Mouse (Mus musculus) cerebellum, adult (tissue): Measurements from ENCODE around the gene Gm37240.

ENCODE experiments used
- ATAC-seq: cut with Nextera tagmentation; 2 replicates; pipeline ENCODE4 v1.9.2; 2017; ENCODE audit warnings: mild to moderate bottlenecking, moderate library complexity, mixed read lengths; ENCODE audit not compliant: insufficient number of reproducible peaks, low FRiP score, low TSS enrichment

The Gm37240 gene

GRCm38 (mm10) chr3:85530601-85531161 is 356.6 kb downstream of the Gm37240 start:
- ATAC-seq = no peak

GRCm38 (mm10) chr3:85521311-85521907 is 365.9 kb downstream of the Gm37240 start:
- ATAC-seq = no peak

GRCm38 (mm10) chr3:85518668-85519067 is 368.6 kb downstream of the Gm37240 start:
- ATAC-seq = peak; percentile 77

- ATAC-seq = no peak
Observed at GRCm38 (mm10) chr3:85518072-85518471, 369.2 kb downstream of the Gm37240 start.

GRCm38 (mm10) chr3:85516739-85517396 is 370.4 kb downstream of the Gm37240 start:
- ATAC-seq = no peak

DNA sequence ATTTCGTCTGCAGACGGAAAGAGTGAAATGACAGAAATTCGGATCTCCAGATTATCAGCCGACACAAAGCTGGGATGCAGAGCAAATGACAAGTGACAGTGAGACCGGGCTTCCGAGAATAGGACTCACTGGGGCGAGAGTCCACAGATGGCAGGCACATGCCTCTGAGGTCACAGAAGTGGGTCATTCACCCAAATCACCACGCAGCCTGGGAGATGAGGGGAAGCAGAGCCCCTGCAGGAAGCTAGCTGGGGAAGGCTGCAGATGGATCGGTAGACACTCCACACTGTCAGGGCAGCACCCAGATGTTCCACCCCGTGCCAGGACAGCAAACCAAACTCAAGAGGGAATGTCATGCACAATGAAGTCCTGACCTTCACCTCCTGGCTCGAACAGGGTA is 372.6 kb downstream of the Gm37240 start:
- ATAC-seq = no peak; the same call in 1 of the 2 replicates

DNA sequence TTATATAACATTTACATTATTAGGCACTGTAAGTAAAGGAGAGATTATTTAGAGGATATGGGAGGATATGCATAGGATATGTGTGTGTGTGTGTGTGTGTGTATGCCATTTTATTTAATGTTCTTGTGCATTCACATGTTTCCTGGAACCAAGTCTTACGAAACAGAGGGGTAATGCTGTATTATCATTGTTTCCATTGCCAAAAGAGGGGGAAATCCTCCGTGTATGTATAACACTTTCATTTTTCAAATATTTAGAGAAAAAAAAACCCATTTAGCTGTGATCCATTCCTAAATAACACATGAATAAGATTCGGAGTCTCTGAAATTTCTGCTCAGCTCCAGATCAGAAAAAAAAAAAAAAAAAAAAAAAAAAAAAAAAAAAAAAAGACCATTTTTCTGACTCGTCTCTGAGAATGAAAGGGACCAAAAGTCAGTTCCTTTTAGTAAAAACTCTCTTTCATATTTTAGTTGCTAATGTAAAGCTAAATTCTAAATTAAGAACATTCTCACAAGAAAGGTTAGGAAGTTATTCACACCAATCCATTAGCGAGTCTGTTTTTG is 378.5 kb downstream of the Gm37240 start:
- no peak for ATAC-seq

DNA sequence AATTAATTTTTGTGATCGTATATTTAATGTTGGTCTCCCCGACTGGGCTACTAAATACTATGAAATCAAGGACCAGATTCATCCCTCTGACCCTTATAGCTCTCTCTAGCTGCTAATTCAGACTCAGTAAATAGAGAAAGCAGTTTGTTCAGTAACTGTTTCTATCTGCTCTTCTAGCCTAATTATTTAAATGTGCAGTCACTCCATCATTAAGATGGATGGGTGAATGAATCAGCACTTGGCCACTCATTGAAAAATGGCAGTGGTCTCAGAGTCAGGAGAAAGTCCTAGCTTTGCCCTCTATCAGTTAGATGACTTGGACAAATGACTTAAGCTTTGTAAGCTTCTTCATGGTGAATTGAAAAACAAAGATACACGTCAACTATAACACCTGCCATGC is 387.2 kb downstream of the Gm37240 start:
- ATAC-seq = no peak

DNA sequence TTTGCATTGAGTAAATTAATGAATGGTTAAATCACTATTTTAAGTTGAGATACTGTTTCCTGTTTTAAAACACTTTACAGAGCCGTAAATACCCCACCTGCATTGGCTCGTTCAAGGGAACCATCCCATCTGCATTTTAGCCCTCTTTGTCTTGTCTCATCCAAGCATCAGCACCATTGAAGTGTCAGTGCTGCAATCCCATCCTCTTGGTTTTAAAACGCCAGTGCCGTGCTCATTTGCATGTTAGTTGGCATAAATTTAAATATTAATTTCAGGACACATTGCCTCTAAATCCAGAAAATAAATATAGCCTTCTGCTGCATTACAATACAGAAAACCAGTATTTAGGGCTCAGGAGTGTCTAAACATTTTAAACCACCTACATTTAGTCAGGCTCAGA is 391.2 kb downstream of the Gm37240 start:
- ATAC-seq = no peak

GRCm38 (mm10) chr3:85493796-85494195 is 393.5 kb downstream of the Gm37240 start:
- no peak for ATAC-seq

DNA sequence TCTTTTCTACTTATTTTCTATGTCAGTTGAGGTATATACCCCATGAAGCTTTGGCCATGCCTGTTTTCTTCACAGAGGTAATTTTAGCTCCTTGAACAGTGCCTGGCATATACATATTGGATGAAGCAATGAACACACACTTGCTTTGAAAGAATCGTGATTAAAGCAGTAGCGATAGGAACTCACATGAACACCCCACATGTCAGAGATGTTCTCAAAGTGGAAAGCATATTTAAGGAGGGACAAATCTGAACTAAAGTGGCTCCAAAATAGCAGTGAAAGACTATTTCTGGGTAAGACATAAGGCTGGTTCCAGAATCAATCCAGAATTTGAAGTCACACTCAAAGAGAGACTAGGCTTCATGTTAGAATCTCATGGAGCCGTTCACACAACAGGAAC is 397.1 kb downstream of the Gm37240 start:
- ATAC-seq = no peak

GRCm38 (mm10) chr3:85487379-85487778 is 399.9 kb downstream of the Gm37240 start:
- ATAC-seq = no peak

GRCm38 (mm10) chr3:85485536-85486190 is 401.7 kb downstream of the Gm37240 start:
- ATAC-seq = peak; percentile 94

DNA sequence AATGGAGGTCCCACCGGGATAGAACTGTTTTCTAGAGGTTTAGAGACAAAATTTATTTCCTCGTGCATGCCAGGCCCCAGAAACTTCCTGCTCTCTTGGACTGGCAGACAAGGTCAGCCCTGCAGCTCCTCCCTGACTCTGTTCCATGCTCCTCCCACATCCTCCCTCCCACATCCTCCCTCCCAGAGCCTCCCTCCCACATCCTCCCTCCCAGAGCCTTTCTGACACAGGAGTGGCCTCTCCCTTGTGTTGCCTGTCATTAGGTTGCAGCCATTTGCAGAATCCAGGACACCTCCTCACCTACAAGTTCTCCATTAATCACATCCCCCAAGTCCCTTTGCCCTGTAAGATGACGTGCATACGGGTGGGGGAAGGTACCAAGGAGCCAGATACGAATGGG is 404.7 kb downstream of the Gm37240 start:
- ATAC-seq = no peak

- no peak for ATAC-seq
Observed at GRCm38 (mm10) chr3:85480638-85481037, 406.7 kb downstream of the Gm37240 start.

DNA sequence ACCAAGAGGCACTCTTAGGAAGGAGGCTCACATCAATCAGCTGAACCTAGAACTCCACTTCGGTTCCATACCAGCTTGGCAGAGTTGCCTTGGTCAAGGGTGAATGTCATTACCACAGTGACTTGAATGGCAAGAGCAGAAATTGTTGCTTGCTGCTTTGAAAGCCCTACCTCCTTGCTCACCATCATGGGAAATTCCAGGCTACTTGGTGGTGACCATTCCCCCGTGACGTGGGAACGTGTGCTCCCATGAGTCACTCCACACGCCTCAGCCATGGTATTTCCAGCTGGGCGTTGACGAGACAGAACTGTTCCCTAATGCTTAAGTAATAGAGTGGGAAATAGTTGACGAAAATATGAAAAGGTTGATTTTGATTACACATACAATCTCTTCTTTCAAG is 408.6 kb downstream of the Gm37240 start:
- no peak for ATAC-seq

DNA sequence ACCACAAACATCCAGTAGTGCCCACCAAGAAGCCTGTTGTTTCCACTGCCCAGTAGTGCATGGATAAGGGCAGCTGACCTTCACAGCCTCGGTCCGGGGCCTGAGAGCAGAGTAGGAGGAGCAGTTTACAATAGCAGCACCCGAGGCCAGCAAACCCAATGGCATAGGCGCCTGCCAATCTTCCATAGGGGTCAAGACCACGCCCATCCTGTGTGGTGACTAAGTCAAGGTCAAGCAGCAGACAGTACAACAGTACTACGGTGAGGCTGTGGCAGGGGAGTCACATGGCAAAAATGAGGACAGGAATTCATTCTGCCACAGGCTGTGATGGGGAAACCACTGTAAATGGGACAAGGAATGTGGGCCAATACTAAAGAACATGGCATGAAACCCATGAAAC is 417.6 kb downstream of the Gm37240 start:
- no peak for ATAC-seq

DNA sequence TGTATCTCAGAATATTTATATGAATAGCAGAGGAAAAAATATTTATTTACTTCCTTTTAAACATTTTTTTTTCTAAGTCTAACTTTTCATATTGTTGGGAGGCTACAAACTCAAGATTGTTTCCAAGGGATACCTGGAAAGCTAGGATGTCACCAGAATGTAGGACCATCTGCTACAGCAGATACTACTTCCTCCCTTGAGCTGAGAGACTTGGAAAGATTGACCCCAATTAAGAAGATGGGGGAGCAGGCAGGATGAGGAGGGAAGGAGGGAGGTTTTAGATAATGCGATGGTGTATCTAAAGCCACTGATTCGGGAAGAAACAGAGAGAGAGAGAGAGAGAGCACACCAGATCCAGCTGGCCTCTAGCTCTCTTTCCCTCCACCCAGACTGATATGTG is 418.3 kb downstream of the Gm37240 start:
- peak; percentile 51; the same call in 1 of the 2 replicates for ATAC-seq

- peak; percentile 52; the same call in 1 of the 2 replicates for ATAC-seq
Observed at GRCm38 (mm10) chr3:85465283-85466025, 421.9 kb downstream of the Gm37240 start.

GRCm38 (mm10) chr3:85460021-85460420 is 427.3 kb downstream of the Gm37240 start:
- ATAC-seq = no peak
